Mouse (Mus musculus): ENCODE results near the gene Klra6. TPM values are rescaled to one million over a fixed set of nuclear protein-coding genes. Genes with fewer than 3 reads are reported as not detected.
"Not testable (repeated sequence)": the region's sequence is repeated elsewhere in the genome, so short reads cannot be mapped to it uniquely, and the experiment has no call there.

Klra6 gene
- polyA plus RNA-seq (2016; fragmentation: Nextera tagmentation; extraction: Ambion mirVana), result not detected in 2 replicates

DNA sequence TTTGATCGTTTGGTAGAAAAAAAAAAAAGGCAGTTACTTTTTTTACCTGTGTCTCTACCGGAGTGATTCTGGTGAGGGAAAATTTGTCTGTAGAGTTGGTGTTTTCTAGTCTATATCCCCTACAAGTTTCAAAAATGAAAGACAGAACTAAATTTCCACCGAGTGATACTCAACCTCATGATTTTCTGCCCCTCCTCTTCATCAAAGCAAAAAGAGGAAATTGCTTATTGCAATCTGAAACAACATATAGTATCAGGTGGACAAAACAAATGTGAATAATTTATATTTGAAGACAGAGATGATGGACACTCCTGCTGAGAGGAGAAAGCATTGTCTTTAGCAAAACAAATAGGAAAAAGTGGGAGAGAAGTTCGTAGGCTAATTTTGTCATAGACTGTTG, at the start of gene Klra6:
Gene Klra6, minus strand, starts transcription at position 101 of the 400 bp plus-strand sequence.
- Histone ChIP-seq H3K9me3 (replicated peaks) (no peaks in the 10 kb centered on the region), H3K36me3 (no peaks in the 10 kb centered on the region), H3K4me3 (no peak within 1 kb of the TSS), H3K4me1 (no peaks in the 10 kb centered on the region), H3K27me3 (replicated peaks) (no peaks in the 10 kb centered on the region), H3K27ac (no peak within 1 kb of the TSS), H3K9ac (no peak within 1 kb of the TSS), H3K4me2 (no peak within 1 kb of the TSS)
- ATAC-seq, result no peak
- WGBS (ENCODE audit: insufficient replicate concordance), result 60% methylated on average over 4 of the region's 4 CpGs

DNA sequence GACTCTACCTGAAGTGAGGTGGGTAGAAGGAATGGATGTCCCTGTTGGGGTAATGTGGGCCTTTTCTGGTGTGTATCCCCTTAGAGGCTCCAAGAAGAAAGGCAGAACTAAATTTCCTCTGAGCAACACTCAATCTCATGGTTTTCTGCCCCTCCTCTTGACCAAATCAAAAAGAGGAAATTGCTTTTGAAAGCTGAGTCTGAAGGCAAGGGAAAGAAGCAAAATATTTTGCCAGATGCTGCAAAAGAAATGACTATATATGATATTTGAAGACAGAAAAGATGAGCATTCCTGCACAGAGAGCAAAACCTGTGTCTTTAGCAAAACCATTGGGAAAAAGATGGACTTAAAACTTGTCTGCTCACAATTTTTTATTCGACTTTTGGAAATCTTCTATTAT, 40.4 kb upstream of the Klra6 start, which contains the start of gene Klra4:
Gene Klra4, minus strand, starts transcription at position 101 of the 400 bp plus-strand sequence.
- not testable (repeated sequence) for H3K27ac ChIP-seq; H3K4me3 ChIP-seq; H3K27me3 ChIP-seq (replicated peaks); ATAC-seq; H3K9me3 ChIP-seq (replicated peaks); H3K9ac ChIP-seq; H3K36me3 ChIP-seq; H3K4me1 ChIP-seq; H3K4me2 ChIP-seq
- WGBS (ENCODE audit: insufficient replicate concordance), result 39% methylated on average over 1 of the region's 1 CpGs

DNA sequence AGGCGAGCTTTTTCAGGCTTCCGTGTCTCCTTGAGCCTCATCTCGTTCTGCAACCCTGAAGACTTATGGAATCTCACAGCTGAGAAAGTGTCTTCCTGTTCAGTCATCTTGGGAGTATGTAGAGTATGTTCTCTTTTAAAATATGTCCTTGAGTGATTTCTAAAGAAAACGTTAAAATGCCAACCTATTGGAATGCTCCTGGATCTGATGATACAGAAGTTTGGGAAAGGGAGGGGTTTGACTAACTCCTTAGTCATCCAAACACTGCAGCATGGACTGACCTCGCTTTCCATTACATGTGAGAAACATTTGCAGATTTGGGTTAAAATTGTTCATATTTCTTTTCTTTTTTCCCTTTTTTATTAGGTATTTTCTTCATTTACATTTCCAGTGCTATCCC, 38.4 kb upstream of the Klra6 start:
- H3K27me3 ChIP-seq (replicated peaks), result no peaks in the 10 kb centered on the region
- H3K4me1 ChIP-seq, result no peaks in the 10 kb centered on the region
- no peak for ATAC-seq
- no peak overlapping the region for H3K4me2 ChIP-seq
- no peaks in the 10 kb centered on the region for H3K36me3 ChIP-seq
- H3K9ac ChIP-seq, result no peak overlapping the region
- H3K4me3 ChIP-seq, result no peak overlapping the region
- H3K27ac ChIP-seq, result no peak overlapping the region
- WGBS (ENCODE audit: insufficient replicate concordance), result 59% methylated on average over 5 of the region's 5 CpGs
- no peaks in the 10 kb centered on the region; the same call in 1 of the 2 replicates for H3K9me3 ChIP-seq (replicated peaks)

DNA sequence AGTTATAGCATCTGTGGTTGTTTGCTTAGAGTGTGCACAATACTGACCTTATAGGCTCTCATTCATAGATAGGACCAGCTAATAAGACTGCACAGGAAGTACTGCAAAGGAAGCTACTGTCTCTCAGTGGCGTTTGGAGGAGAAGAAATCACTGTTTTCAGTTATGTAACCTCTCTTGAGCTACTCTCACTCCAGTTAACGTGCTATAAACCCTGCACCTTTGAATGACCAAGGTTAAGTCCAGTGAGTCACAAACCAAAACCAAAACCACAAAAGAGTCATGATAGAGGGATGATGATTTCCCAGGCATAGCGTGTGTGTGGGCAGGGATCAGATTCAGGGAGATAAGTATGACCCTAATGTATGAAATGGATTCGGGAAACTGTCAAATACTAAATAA, 8.4 kb upstream of the Klra6 start:
- H3K27ac ChIP-seq; H3K4me2 ChIP-seq; H3K9ac ChIP-seq; ATAC-seq; H3K4me3 ChIP-seq; H3K36me3 ChIP-seq; H3K27me3 ChIP-seq (replicated peaks); H3K4me1 ChIP-seq; H3K9me3 ChIP-seq (replicated peaks): not testable (repeated sequence)
- 35% methylated on average over 4 of the region's 4 CpGs for WGBS (ENCODE audit: insufficient replicate concordance)

DNA sequence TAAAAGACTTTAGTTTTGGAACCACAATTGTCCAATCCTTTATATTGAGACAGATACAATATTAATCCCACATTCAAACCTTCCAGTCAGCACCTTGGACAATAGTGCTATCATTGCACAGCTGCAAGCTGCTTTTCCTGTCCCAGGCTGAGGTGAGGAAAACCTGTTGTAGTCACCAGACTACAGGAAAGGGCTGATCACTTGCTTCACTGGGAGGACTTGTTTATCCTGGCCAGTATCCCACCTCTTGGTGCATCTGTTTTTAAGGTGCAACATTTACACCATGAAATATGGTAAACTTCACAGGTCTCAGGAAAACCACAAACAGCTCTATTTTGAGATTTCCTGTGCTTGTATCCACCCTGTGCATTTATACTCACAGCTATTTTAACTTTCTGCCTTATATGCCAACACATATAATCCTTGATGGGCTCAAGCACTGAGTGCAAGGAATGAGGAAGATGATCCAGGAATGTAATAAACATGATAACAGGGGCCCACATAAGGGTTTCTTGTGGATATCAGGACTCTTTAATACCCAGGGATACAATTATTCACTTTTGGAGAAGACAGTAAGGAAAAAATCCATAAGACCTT, 4.8 kb upstream of the Klra6 start:
- H3K36me3 ChIP-seq; H3K4me3 ChIP-seq; H3K27ac ChIP-seq; H3K9me3 ChIP-seq (replicated peaks); H3K4me2 ChIP-seq; H3K4me1 ChIP-seq; ATAC-seq; H3K9ac ChIP-seq; H3K27me3 ChIP-seq (replicated peaks): not testable (repeated sequence)

Other genes with a start within 250 kb of the Klra6 start
- gene Gm156, start 242.7 kb downstream of the Klra6 start, polyA plus RNA-seq (2016; fragmentation: Nextera tagmentation; extraction: Ambion mirVana), result not detected in 2 replicates
- not detected in 2 replicates for gene Gm17631, start 164.3 kb downstream of the Klra6 start, polyA plus RNA-seq (2016; fragmentation: Nextera tagmentation; extraction: Ambion mirVana)
- gene Klra17, start 150.3 kb downstream of the Klra6 start, polyA plus RNA-seq (2016; fragmentation: Nextera tagmentation; extraction: Ambion mirVana), result not detected in 2 replicates
- not detected in 2 replicates for gene Klra5, start 109.3 kb downstream of the Klra6 start, polyA plus RNA-seq (2016; fragmentation: Nextera tagmentation; extraction: Ambion mirVana)
- gene Klra4, start 40.3 kb upstream of the Klra6 start, polyA plus RNA-seq (2016; fragmentation: Nextera tagmentation; extraction: Ambion mirVana), result not detected in 2 replicates
- gene Klra8, start 102.9 kb upstream of the Klra6 start, polyA plus RNA-seq (2016; fragmentation: Nextera tagmentation; extraction: Ambion mirVana), result not detected in 2 replicates
- not detected in 2 replicates for gene Klra9, start 166.2 kb upstream of the Klra6 start, polyA plus RNA-seq (2016; fragmentation: Nextera tagmentation; extraction: Ambion mirVana)
- not detected in 2 replicates for gene Klra7, start 206.4 kb upstream of the Klra6 start, polyA plus RNA-seq (2016; fragmentation: Nextera tagmentation; extraction: Ambion mirVana)